In the genomic region with DNA sequence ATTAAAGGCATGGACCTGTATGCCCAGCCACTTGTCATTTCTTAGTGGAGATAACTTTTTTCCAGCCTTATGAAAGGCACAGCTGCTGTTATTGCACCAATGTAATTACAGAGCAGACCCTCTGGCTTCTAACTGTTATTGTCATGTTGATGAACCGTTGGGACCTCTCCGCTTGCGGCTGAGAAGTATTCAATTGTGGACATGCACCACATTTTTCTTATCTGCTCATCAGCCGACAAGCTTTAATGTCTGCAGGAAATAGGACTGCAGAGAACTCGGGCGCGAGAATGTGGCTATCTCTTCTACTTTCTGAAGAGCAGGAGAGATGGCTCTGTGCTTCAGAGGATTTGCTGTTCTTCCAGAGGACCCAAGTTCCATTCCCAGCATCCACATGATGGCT, we compare ENCODE assay signal across 30 mouse cellular contexts. TPM values are rescaled to one million over a fixed set of nuclear protein-coding genes. Genes with fewer than 3 reads are reported as not detected.
"Had no signal": no experiment of that assay in that cellular context is flagged by ENCODE, and none has a peak within 500 bp of the region (broad histone marks: within the 10 kb centered on the region; RNA-seq: fewer than 3 reads in every experiment).

No protein-coding gene starts in this region.

- DNase-seq: liver, postnatal 0 days; lung, adult 2 months; lung, postnatal 14 days; lung, postnatal 36 days; midbrain, embryonic 14.5 days; retina, postnatal 1 day; right cerebral cortex, adult 18-20 months; right cerebral cortex, postnatal 25 days; right cerebral cortex, postnatal 4 days; thymus, adult 2 months; thymus, postnatal 25 days; thymus, postnatal 4 days had no signal

- H3K4me3 ChIP-seq: liver, embryonic 15.5 days; lung, embryonic 15.5 days; megakaryocyte, embryonic 14.5 days; midbrain, embryonic 10.5 days; myocyte; neural tube, embryonic 13.5 days; neural tube, embryonic 15.5 days; stomach, embryonic 15.5 days had no signal

- H3K36me3 ChIP-seq: liver, embryonic 15.5 days; lung, embryonic 15.5 days; midbrain, embryonic 10.5 days; neural tube, embryonic 13.5 days; neural tube, embryonic 15.5 days; stomach, embryonic 15.5 days had no signal

- H3K9ac ChIP-seq: liver, embryonic 15.5 days; liver, postnatal 0 days; lung, embryonic 15.5 days; neural tube, embryonic 13.5 days; neural tube, embryonic 15.5 days; stomach, embryonic 15.5 days had no signal

- ATAC-seq: liver, postnatal 0 days; lung, postnatal 0 days; midbrain, embryonic 16.5 days had no signal

- H3K9me3 ChIP-seq: liver, embryonic 15.5 days; lung, embryonic 15.5 days; megakaryocyte, embryonic 14.5 days; midbrain, embryonic 10.5 days; neural tube, embryonic 13.5 days; neural tube, embryonic 15.5 days; stomach, embryonic 15.5 days had no signal

- H3K4me2 ChIP-seq: liver, embryonic 15.5 days; lung, embryonic 15.5 days; neural tube, embryonic 13.5 days; neural tube, embryonic 15.5 days; stomach, embryonic 15.5 days had no signal

- H3K27me3 ChIP-seq: liver, embryonic 15.5 days; lung, embryonic 15.5 days; megakaryocyte, embryonic 14.5 days; neural tube, embryonic 13.5 days; neural tube, embryonic 15.5 days; stomach, embryonic 15.5 days had no signal

- H3K27ac ChIP-seq: liver, embryonic 15.5 days; lung, embryonic 15.5 days; macrophage; midbrain, embryonic 10.5 days; neural tube, embryonic 13.5 days; neural tube, embryonic 15.5 days; stomach, embryonic 15.5 days; stomach, postnatal 0 days had no signal

- H3K4me1 ChIP-seq: liver, embryonic 15.5 days; lung, embryonic 15.5 days; midbrain, embryonic 10.5 days; neural tube, embryonic 13.5 days; neural tube, embryonic 15.5 days; stomach, embryonic 15.5 days had no signal

RNA-seq across cellular contexts. Expression of gene Gm17490, which starts 59.8 kb away (rescaled TPM):
- total RNA-seq: megakaryocyte progenitor cell, adult 5-6 weeks had no signal
- polyA plus RNA-seq: liver, embryonic 15.5 days; liver, postnatal 0 days; lung, adult 2 months; lung, embryonic 15.5 days; lung, postnatal 0 days; macrophage; midbrain, embryonic 10.5 days; midbrain, embryonic 14.5 days; midbrain, embryonic 16.5 days; myocyte; neural tube, embryonic 11.5 days; neural tube, embryonic 13.5 days; neural tube, embryonic 15.5 days; small intestine, adult 2 months; spleen, adult 2 months; stomach, embryonic 15.5 days; stomach, postnatal 0 days; testis, adult 2 months; thymus, adult 2 months; urinary bladder, adult 2 months had no signal
